Mouse (Mus musculus): ENCODE results near the gene Cntn4. TPM values are rescaled to one million over a fixed set of nuclear protein-coding genes. Genes with fewer than 3 reads are reported as not detected.

The Cntn4 gene
- polyA plus RNA-seq, 1 experiment from 2014 or later = 6.3 TPM

GRCm38 (mm10) chr6:106013018-106013417 lies 335.6 kb downstream of the Cntn4 start:
- no peaks in the 10 kb centered on the region for H3K27me3 ChIP-seq (ENCODE audit: control insufficient read depth, insufficient read depth, low read length)
- no peaks in the 10 kb centered on the region for H3K36me3 ChIP-seq (ENCODE audit: control insufficient read depth, insufficient read depth, low read length)
- no peak overlapping the region for H3K4me3 ChIP-seq (ENCODE audit: low read length)
- H3K4me1 ChIP-seq (ENCODE audit: control insufficient read depth, insufficient read depth, low read length) = no peaks in the 10 kb centered on the region
- H3K27ac ChIP-seq (ENCODE audit: low read depth, low read length) = no peak overlapping the region
- WGBS = 72% methylated on average over 5 of the region's 5 CpGs
- no peak for ATAC-seq (ENCODE audit: low FRiP score, low TSS enrichment)
- no peaks in the 10 kb centered on the region for H3K9me3 ChIP-seq (ENCODE audit: control insufficient read depth, low read length)
- no peak overlapping the region for H3K9ac ChIP-seq (ENCODE audit: low read depth, low read length)
- H3K4me2 ChIP-seq (replicated peaks; ENCODE audit: low read depth, low read length) = no peak overlapping the region

- H3K9me3 ChIP-seq (ENCODE audit: control insufficient read depth, low read length) = no peaks in the 10 kb centered on the region
- 67% methylated on average over 1 of the region's 1 CpGs for WGBS
- H3K36me3 ChIP-seq (ENCODE audit: control insufficient read depth, insufficient read depth, low read length) = no peaks in the 10 kb centered on the region
- H3K27me3 ChIP-seq (ENCODE audit: control insufficient read depth, insufficient read depth, low read length) = no peaks in the 10 kb centered on the region
- ATAC-seq (ENCODE audit: low FRiP score, low TSS enrichment) = no peak
- no peak overlapping the region for H3K4me2 ChIP-seq (replicated peaks; ENCODE audit: low read depth, low read length)
- H3K27ac ChIP-seq (ENCODE audit: low read depth, low read length) = no peak overlapping the region
- no peak overlapping the region for H3K4me3 ChIP-seq (ENCODE audit: low read length)
- no peaks in the 10 kb centered on the region for H3K4me1 ChIP-seq (ENCODE audit: control insufficient read depth, insufficient read depth, low read length)
- no peak overlapping the region for H3K9ac ChIP-seq (ENCODE audit: low read depth, low read length)
These were observed 337.7 kb downstream of the Cntn4 start for GRCm38 (mm10) chr6:106015126-106015525.

- no peak overlapping the region for H3K9ac ChIP-seq (ENCODE audit: low read depth, low read length)
- H3K27ac ChIP-seq (ENCODE audit: low read depth, low read length) = no peak overlapping the region
- H3K9me3 ChIP-seq (ENCODE audit: control insufficient read depth, low read length) = no peaks in the 10 kb centered on the region
- H3K36me3 ChIP-seq (ENCODE audit: control insufficient read depth, insufficient read depth, low read length) = no peaks in the 10 kb centered on the region
- H3K4me1 ChIP-seq (ENCODE audit: control insufficient read depth, insufficient read depth, low read length) = no peaks in the 10 kb centered on the region
- 70% methylated on average over 2 of the region's 2 CpGs for WGBS
- no peak overlapping the region for H3K4me3 ChIP-seq (ENCODE audit: low read length)
- H3K4me2 ChIP-seq (replicated peaks; ENCODE audit: low read depth, low read length) = no peak overlapping the region
- no peak for ATAC-seq (ENCODE audit: low FRiP score, low TSS enrichment)
- H3K27me3 ChIP-seq (ENCODE audit: control insufficient read depth, insufficient read depth, low read length) = no peaks in the 10 kb centered on the region
These were observed 371.4 kb downstream of the Cntn4 start for GRCm38 (mm10) chr6:106048878-106049277.

- H3K4me3 ChIP-seq (ENCODE audit: low read length) = no peak overlapping the region
- H3K27ac ChIP-seq (ENCODE audit: low read depth, low read length) = no peak overlapping the region
- H3K27me3 ChIP-seq (ENCODE audit: control insufficient read depth, insufficient read depth, low read length) = no peaks in the 10 kb centered on the region
- no peaks in the 10 kb centered on the region for H3K36me3 ChIP-seq (ENCODE audit: control insufficient read depth, insufficient read depth, low read length)
- H3K4me2 ChIP-seq (replicated peaks; ENCODE audit: low read depth, low read length) = no peak overlapping the region
- H3K4me1 ChIP-seq (ENCODE audit: control insufficient read depth, insufficient read depth, low read length) = no peaks in the 10 kb centered on the region
- no peak for ATAC-seq (ENCODE audit: low FRiP score, low TSS enrichment)
- WGBS = 80% methylated on average over 1 of the region's 1 CpGs
- H3K9me3 ChIP-seq (ENCODE audit: control insufficient read depth, low read length) = no peaks in the 10 kb centered on the region
- no peak overlapping the region for H3K9ac ChIP-seq (ENCODE audit: low read depth, low read length)
These were observed 378.7 kb downstream of the Cntn4 start for GRCm38 (mm10) chr6:106056123-106056522.

- no peak overlapping the region for H3K9ac ChIP-seq (ENCODE audit: low read depth, low read length)
- no peak for ATAC-seq (ENCODE audit: low FRiP score, low TSS enrichment)
- H3K4me3 ChIP-seq (ENCODE audit: low read length) = no peak overlapping the region
- 68% methylated on average over 4 of the region's 4 CpGs for WGBS
- H3K4me2 ChIP-seq (replicated peaks; ENCODE audit: low read depth, low read length) = no peak overlapping the region
- no peaks in the 10 kb centered on the region for H3K9me3 ChIP-seq (ENCODE audit: control insufficient read depth, low read length)
- H3K4me1 ChIP-seq (ENCODE audit: control insufficient read depth, insufficient read depth, low read length) = no peaks in the 10 kb centered on the region
- no peaks in the 10 kb centered on the region for H3K27me3 ChIP-seq (ENCODE audit: control insufficient read depth, insufficient read depth, low read length)
- no peak overlapping the region for H3K27ac ChIP-seq (ENCODE audit: low read depth, low read length)
- H3K36me3 ChIP-seq (ENCODE audit: control insufficient read depth, insufficient read depth, low read length) = no peaks in the 10 kb centered on the region
These were observed 400.7 kb downstream of the Cntn4 start for GRCm38 (mm10) chr6:106078071-106078603.

DNA sequence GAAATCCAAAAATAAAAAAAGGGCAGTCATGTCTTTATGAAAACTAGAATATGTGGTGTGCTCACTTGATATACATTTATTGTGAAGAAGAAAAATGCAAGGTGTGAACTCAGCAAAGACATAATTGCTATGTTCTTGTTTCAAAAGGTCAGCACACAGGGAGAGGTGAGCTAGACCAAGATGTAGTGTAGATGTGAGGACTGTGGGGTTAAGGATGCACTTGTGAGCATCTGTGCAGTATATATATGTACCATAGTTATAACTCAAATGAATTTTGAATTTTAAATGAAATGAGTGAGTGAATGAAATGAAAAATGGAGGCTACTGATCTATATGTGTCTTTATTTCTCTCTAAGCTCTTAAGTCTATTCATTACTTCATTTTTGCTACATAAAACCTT lies 401.2 kb downstream of the Cntn4 start:
- Histone ChIP-seq H3K4me2 (replicated peaks; ENCODE audit: low read depth, low read length) (no peak overlapping the region), H3K4me3 (ENCODE audit: low read length) (no peak overlapping the region), H3K9me3 (ENCODE audit: control insufficient read depth, low read length) (no peaks in the 10 kb centered on the region), H3K27ac (ENCODE audit: low read depth, low read length) (no peak overlapping the region), H3K36me3 (ENCODE audit: control insufficient read depth, insufficient read depth, low read length) (no peaks in the 10 kb centered on the region), H3K27me3 (ENCODE audit: control insufficient read depth, insufficient read depth, low read length) (no peaks in the 10 kb centered on the region), H3K4me1 (ENCODE audit: control insufficient read depth, insufficient read depth, low read length) (no peaks in the 10 kb centered on the region), H3K9ac (ENCODE audit: low read depth, low read length) (no peak overlapping the region)
- no peak for ATAC-seq (ENCODE audit: low FRiP score, low TSS enrichment)

DNA sequence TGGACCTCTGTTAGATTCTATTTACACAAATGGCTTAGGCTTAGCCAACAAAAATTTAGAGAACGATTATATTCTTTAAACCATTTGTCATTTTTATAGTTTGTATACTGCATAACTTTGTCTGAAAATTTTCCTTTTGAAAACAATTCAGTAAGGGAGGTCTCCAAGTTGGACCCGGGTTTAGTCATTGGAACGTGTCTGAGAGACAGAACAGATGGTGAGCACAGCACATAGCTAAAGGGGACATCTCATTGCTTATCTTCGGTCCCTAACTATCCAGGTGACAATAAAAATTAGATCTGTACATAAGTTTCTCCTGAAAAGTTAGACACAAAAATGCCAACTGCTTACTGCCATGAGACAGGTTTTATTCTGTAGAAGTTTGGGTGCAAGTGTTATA lies 420.4 kb downstream of the Cntn4 start:
- Histone ChIP-seq H3K9me3 (ENCODE audit: control insufficient read depth, low read length) (no peaks in the 10 kb centered on the region), H3K27me3 (ENCODE audit: control insufficient read depth, insufficient read depth, low read length) (no peaks in the 10 kb centered on the region), H3K4me3 (ENCODE audit: low read length) (no peak overlapping the region), H3K9ac (ENCODE audit: low read depth, low read length) (no peak overlapping the region), H3K27ac (ENCODE audit: low read depth, low read length) (no peak overlapping the region), H3K4me1 (ENCODE audit: control insufficient read depth, insufficient read depth, low read length) (no peaks in the 10 kb centered on the region), H3K36me3 (ENCODE audit: control insufficient read depth, insufficient read depth, low read length) (no peaks in the 10 kb centered on the region), H3K4me2 (replicated peaks; ENCODE audit: low read depth, low read length) (no peak overlapping the region)
- ATAC-seq (ENCODE audit: low FRiP score, low TSS enrichment) = no peak
- 70% methylated on average over 4 of the region's 4 CpGs for WGBS

- Histone ChIP-seq H3K4me1 (ENCODE audit: control insufficient read depth, insufficient read depth, low read length) (no peaks in the 10 kb centered on the region), H3K36me3 (ENCODE audit: control insufficient read depth, insufficient read depth, low read length) (no peaks in the 10 kb centered on the region), H3K9me3 (ENCODE audit: control insufficient read depth, low read length) (no peaks in the 10 kb centered on the region), H3K4me3 (ENCODE audit: low read length) (peak overlapping the region; percentile 33), H3K27ac (ENCODE audit: low read depth, low read length) (no peak overlapping the region), H3K27me3 (ENCODE audit: control insufficient read depth, insufficient read depth, low read length) (no peaks in the 10 kb centered on the region), H3K4me2 (replicated peaks; ENCODE audit: low read depth, low read length) (peak overlapping the region; percentile 39), H3K9ac (ENCODE audit: low read depth, low read length) (no peak overlapping the region)
- 0 out of 2 replicates have a peak, but pooled peaks have one; percentile 66 for ATAC-seq (ENCODE audit: low FRiP score, low TSS enrichment)
- WGBS = 22% methylated on average over 15 of the region's 15 CpGs
These were observed 441.1 kb downstream of the Cntn4 start for GRCm38 (mm10) chr6:106118523-106119081.

DNA sequence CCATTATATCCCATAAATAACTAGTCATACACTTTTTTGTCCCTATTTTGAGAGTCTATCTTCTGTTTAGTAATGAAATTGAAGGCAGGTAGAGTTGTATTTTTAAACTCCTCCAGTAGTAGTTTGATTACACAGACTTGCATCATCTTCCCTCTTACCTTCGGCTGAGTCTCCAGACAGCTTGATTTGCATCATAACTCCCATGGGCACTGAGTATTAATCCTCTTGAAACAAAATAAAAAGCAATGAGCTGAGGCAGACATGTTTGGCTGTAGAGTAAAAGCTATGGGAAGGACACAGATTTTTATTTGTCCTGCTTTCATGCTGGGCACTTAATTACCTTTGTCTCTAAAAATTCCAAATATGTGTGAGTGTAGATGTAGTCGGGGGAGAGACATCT lies 476.1 kb downstream of the Cntn4 start:
- no peaks in the 10 kb centered on the region for H3K9me3 ChIP-seq (ENCODE audit: control insufficient read depth, low read length)
- no peaks in the 10 kb centered on the region for H3K27me3 ChIP-seq (ENCODE audit: control insufficient read depth, insufficient read depth, low read length)
- no peak for ATAC-seq (ENCODE audit: low FRiP score, low TSS enrichment)
- H3K9ac ChIP-seq (ENCODE audit: low read depth, low read length) = no peak overlapping the region
- H3K27ac ChIP-seq (ENCODE audit: low read depth, low read length) = no peak overlapping the region
- no peaks in the 10 kb centered on the region for H3K4me1 ChIP-seq (ENCODE audit: control insufficient read depth, insufficient read depth, low read length)
- H3K4me2 ChIP-seq (replicated peaks; ENCODE audit: low read depth, low read length) = no peak overlapping the region
- H3K36me3 ChIP-seq (ENCODE audit: control insufficient read depth, insufficient read depth, low read length) = no peaks in the 10 kb centered on the region
- WGBS = 52% methylated on average over 2 of the region's 2 CpGs
- no peak overlapping the region for H3K4me3 ChIP-seq (ENCODE audit: low read length)
